Mouse (Mus musculus): ENCODE measurements around the gene Cd9. TPM values are rescaled to one million over a fixed set of nuclear protein-coding genes. Genes with fewer than 3 reads are reported as not detected.

Cd9 gene
- polyA plus RNA-seq, 1 experiment from 2014 or later = 63.4 TPM

- Histone ChIP-seq H3K4me1 (replicated peaks) (no peaks in the 10 kb centered on the region), H3K9me3 (no peaks in the 10 kb centered on the region), H3K36me3 (no peaks in the 10 kb centered on the region), H3K27ac (no peak overlapping the region), H3K27me3 (no peaks in the 10 kb centered on the region), H3K4me2 (no peak overlapping the region), H3K9ac (no peak overlapping the region), H3K4me3 (no peak overlapping the region)
- no peak for ATAC-seq (ENCODE audit: low FRiP score)
- 71% methylated on average over 5 of the region's 5 CpGs for WGBS
Observed at GRCm38 (mm10) chr6:125521558-125522193, 27.1 kb upstream of the Cd9 start.

- no peaks in the 10 kb centered on the region for H3K27me3 ChIP-seq
- H3K9ac ChIP-seq = no peak overlapping the region
- H3K36me3 ChIP-seq = no peaks in the 10 kb centered on the region
- H3K27ac ChIP-seq = no peak overlapping the region
- H3K4me2 ChIP-seq = no peak overlapping the region
- H3K9me3 ChIP-seq = no peaks in the 10 kb centered on the region
- no peak overlapping the region for H3K4me3 ChIP-seq
- WGBS = 78% methylated on average over 11 of the region's 11 CpGs
- ATAC-seq (ENCODE audit: low FRiP score) = no peak
- H3K4me1 ChIP-seq (replicated peaks) = no peaks in the 10 kb centered on the region
Observed at GRCm38 (mm10) chr6:125515503-125516315, 21.1 kb upstream of the Cd9 start.

GRCm38 (mm10) chr6:125512950-125513596 is 18.5 kb upstream of the Cd9 start:
- no peaks in the 10 kb centered on the region for H3K4me1 ChIP-seq (replicated peaks)
- no peak overlapping the region for H3K4me2 ChIP-seq
- no peak overlapping the region for H3K27ac ChIP-seq
- WGBS = 66% methylated on average over 6 of the region's 6 CpGs
- H3K9me3 ChIP-seq = no peaks in the 10 kb centered on the region
- H3K36me3 ChIP-seq = no peaks in the 10 kb centered on the region
- no peak overlapping the region for H3K4me3 ChIP-seq
- ATAC-seq (ENCODE audit: low FRiP score) = no peak
- H3K27me3 ChIP-seq = no peaks in the 10 kb centered on the region
- H3K9ac ChIP-seq = no peak overlapping the region

GRCm38 (mm10) chr6:125511196-125511595 is 16.6 kb upstream of the Cd9 start:
- H3K27me3 ChIP-seq = no peaks in the 10 kb centered on the region
- H3K36me3 ChIP-seq = no peaks in the 10 kb centered on the region
- no peak overlapping the region for H3K9ac ChIP-seq
- H3K4me2 ChIP-seq = no peak overlapping the region
- no peak overlapping the region for H3K27ac ChIP-seq
- no peaks in the 10 kb centered on the region for H3K4me1 ChIP-seq (replicated peaks)
- no peaks in the 10 kb centered on the region for H3K9me3 ChIP-seq
- no peak for ATAC-seq (ENCODE audit: low FRiP score)
- no peak overlapping the region for H3K4me3 ChIP-seq
- WGBS = 89% methylated on average over 7 of the region's 7 CpGs

- no peak overlapping the region for H3K4me2 ChIP-seq
- H3K27ac ChIP-seq = no peak overlapping the region
- H3K9ac ChIP-seq = no peak overlapping the region
- no peaks in the 10 kb centered on the region for H3K9me3 ChIP-seq
- no peaks in the 10 kb centered on the region for H3K36me3 ChIP-seq
- no peak overlapping the region for H3K4me3 ChIP-seq
- H3K4me1 ChIP-seq (replicated peaks) = no peaks in the 10 kb centered on the region
- no peak for ATAC-seq (ENCODE audit: low FRiP score)
- H3K27me3 ChIP-seq = no peaks in the 10 kb centered on the region
Observed at GRCm38 (mm10) chr6:125510645-125511044, 16.1 kb upstream of the Cd9 start.

GRCm38 (mm10) chr6:125509783-125510182 is 15.2 kb upstream of the Cd9 start:
- H3K4me2 ChIP-seq = no peak overlapping the region
- no peak overlapping the region for H3K27ac ChIP-seq
- ATAC-seq (ENCODE audit: low FRiP score) = no peak
- H3K9me3 ChIP-seq = no peaks in the 10 kb centered on the region
- H3K27me3 ChIP-seq = no peaks in the 10 kb centered on the region
- no peaks in the 10 kb centered on the region for H3K4me1 ChIP-seq (replicated peaks)
- WGBS = 86% methylated on average over 3 of the region's 3 CpGs
- H3K9ac ChIP-seq = no peak overlapping the region
- no peaks in the 10 kb centered on the region for H3K36me3 ChIP-seq
- H3K4me3 ChIP-seq = no peak overlapping the region

- H3K27me3 ChIP-seq = no peaks in the 10 kb centered on the region
- H3K4me3 ChIP-seq = no peak overlapping the region
- WGBS = 94% methylated on average over 4 of the region's 4 CpGs
- H3K9ac ChIP-seq = no peak overlapping the region
- no peaks in the 10 kb centered on the region for H3K9me3 ChIP-seq
- H3K36me3 ChIP-seq = no peaks in the 10 kb centered on the region
- no peak for ATAC-seq (ENCODE audit: low FRiP score)
- H3K27ac ChIP-seq = no peak overlapping the region
- H3K4me1 ChIP-seq (replicated peaks) = no peaks in the 10 kb centered on the region
- H3K4me2 ChIP-seq = no peak overlapping the region
Observed at GRCm38 (mm10) chr6:125506427-125506826, 11.8 kb upstream of the Cd9 start.

- no peak overlapping the region for H3K27ac ChIP-seq
- H3K4me1 ChIP-seq (replicated peaks) = no peaks in the 10 kb centered on the region
- H3K9me3 ChIP-seq = no peaks in the 10 kb centered on the region
- 25% methylated on average over 3 of the region's 3 CpGs for WGBS
- H3K4me2 ChIP-seq = no peak overlapping the region
- no peaks in the 10 kb centered on the region for H3K27me3 ChIP-seq
- H3K9ac ChIP-seq = no peak overlapping the region
- H3K4me3 ChIP-seq = no peak overlapping the region
- no peak for ATAC-seq (ENCODE audit: low FRiP score)
- no peaks in the 10 kb centered on the region for H3K36me3 ChIP-seq
Observed at GRCm38 (mm10) chr6:125504622-125505355, 10.2 kb upstream of the Cd9 start.

- no peak overlapping the region for H3K4me2 ChIP-seq
- no peak overlapping the region for H3K9ac ChIP-seq
- no peak for ATAC-seq (ENCODE audit: low FRiP score)
- no peaks in the 10 kb centered on the region for H3K4me1 ChIP-seq (replicated peaks)
- no peak overlapping the region for H3K27ac ChIP-seq
- H3K36me3 ChIP-seq = no peaks in the 10 kb centered on the region
- no peaks in the 10 kb centered on the region for H3K27me3 ChIP-seq
- WGBS = 94% methylated on average over 11 of the region's 11 CpGs
- H3K4me3 ChIP-seq = no peak overlapping the region
- no peaks in the 10 kb centered on the region for H3K9me3 ChIP-seq
Observed at GRCm38 (mm10) chr6:125503186-125503802, 8.7 kb upstream of the Cd9 start.

GRCm38 (mm10) chr6:125498062-125498461 is 3.5 kb upstream of the Cd9 start:
- 33% methylated on average over 5 of the region's 5 CpGs for WGBS
- Histone ChIP-seq H3K27ac (no peak overlapping the region), H3K9ac (no peak overlapping the region), H3K4me1 (replicated peaks) (peaks cover 12% of the 10 kb centered on the region), H3K4me2 (no peak overlapping the region), H3K9me3 (no peaks in the 10 kb centered on the region), H3K4me3 (no peak overlapping the region), H3K36me3 (no peaks in the 10 kb centered on the region), H3K27me3 (peaks cover 33% of the 10 kb centered on the region)
- no peak for ATAC-seq (ENCODE audit: low FRiP score)

- Histone ChIP-seq H3K4me3 (no peak overlapping the region), H3K9ac (no peak overlapping the region), H3K27me3 (peaks cover 44% of the 10 kb centered on the region), H3K4me1 (replicated peaks) (peaks cover 24% of the 10 kb centered on the region), H3K36me3 (no peaks in the 10 kb centered on the region), H3K9me3 (no peaks in the 10 kb centered on the region), H3K27ac (no peak overlapping the region), H3K4me2 (no peak overlapping the region)
- no peak for ATAC-seq (ENCODE audit: low FRiP score)
- 88% methylated on average over 12 of the region's 12 CpGs for WGBS
Observed at GRCm38 (mm10) chr6:125496417-125496816, 1.8 kb upstream of the Cd9 start.

GRCm38 (mm10) chr6:125495361-125495760 is 770 bp upstream of the Cd9 start:
- Histone ChIP-seq H3K9ac (no peak overlapping the region), H3K4me2 (peak overlapping the region; percentile 83; the same call in 1 of the 2 replicates), H3K4me1 (replicated peaks) (peaks cover 24% of the 10 kb centered on the region), H3K27ac (no peak overlapping the region), H3K9me3 (no peaks in the 10 kb centered on the region), H3K36me3 (no peaks in the 10 kb centered on the region), H3K4me3 (0 out of 2 replicates have a peak overlapping the region, but pooled peaks have one; percentile 57), H3K27me3 (peaks cover 44% of the 10 kb centered on the region)
- WGBS = 75% methylated on average over 9 of the region's 9 CpGs
- ATAC-seq (ENCODE audit: low FRiP score) = no peak

Data from hindbrain, embryonic 13.5 days (tissue).